Mouse (Mus musculus) ovary, postnatal 36 days (tissue): ENCODE results near the gene Arhgef15.
"Not testable (repeated sequence)": the region's sequence is repeated elsewhere in the genome, so short reads cannot be mapped to it uniquely, and the experiment has no call there.

Source experiments
- DNase-seq: peaks from one replicate; pipeline ENCODE4 v3.0.0; 2022; ENCODE audit warnings: low spot score, mixed read lengths

Gene Arhgef15

GRCm38 (mm10) chr11:68965050-68965449, 7.8 kb upstream of the Arhgef15 start:
- DNase-seq = no peak

GRCm38 (mm10) chr11:68963405-68963804, 6.1 kb upstream of the Arhgef15 start:
- DNase-seq = no peak

GRCm38 (mm10) chr11:68962159-68962558, 4.9 kb upstream of the Arhgef15 start:
- DNase-seq = not testable (repeated sequence)

DNA sequence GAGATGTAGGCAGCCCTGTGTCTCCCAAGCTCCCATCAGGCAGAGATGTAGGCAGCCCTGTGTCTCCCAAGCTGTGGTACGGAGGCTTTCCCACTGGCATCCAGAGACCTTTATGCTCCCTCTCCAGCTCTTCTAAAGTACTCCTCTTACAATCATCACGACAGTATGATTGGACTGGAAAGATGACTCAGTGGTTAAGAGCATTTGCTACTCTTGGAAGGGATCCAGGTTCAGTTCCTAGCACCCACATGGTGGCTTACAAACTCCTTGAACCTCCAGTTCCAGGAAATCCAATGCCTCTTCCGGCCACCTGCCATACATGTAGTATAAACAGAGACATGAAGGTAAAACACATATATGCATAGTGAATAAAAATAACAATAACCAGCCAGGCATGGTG, 4.3 kb upstream of the Arhgef15 start:
- DNase-seq = no peak

DNA sequence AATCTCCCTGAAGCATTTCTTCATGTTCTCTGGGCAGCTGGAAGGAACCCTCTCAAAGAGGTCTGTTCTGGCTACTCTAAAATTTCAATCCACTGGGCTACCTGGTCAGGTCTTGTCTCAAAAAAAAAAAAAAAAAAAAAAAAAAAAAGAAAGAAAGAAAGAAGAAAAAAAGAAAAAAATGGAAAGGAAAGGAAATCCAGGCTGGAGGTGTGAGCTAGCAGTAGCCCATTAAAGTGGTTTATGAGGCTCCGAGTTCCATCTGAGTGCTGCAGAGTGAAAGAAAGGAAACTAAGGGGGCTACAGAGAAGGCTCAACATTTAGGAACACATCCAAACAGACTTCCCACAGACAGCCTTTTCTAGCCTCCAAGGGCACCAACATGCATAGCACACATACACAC, 691 bp upstream of the Arhgef15 start:
- DNase-seq = no peak

DNA sequence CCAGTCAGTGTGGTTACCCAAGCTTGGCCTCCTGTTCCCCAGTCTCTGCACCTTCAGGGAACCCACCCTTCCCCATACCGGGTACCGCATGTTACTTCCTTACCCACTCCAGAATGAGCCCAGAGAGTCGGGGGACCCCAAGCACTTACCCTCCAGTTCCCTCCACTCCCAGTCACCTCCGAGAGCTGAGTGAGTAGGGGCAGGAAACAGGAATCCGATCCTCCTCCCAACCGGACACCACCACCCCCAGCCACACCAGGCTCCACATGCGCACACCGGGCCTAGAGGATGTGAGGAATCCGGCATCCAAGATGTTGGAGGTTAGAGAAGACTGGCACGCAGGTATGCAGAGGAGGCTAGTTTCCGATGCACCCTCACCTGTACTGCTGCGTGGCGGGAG, 583 bp downstream of the Arhgef15 start:
- no peak for DNase-seq

GRCm38 (mm10) chr11:68956107-68956506, 1.2 kb downstream of the Arhgef15 start:
- DNase-seq = no peak

DNA sequence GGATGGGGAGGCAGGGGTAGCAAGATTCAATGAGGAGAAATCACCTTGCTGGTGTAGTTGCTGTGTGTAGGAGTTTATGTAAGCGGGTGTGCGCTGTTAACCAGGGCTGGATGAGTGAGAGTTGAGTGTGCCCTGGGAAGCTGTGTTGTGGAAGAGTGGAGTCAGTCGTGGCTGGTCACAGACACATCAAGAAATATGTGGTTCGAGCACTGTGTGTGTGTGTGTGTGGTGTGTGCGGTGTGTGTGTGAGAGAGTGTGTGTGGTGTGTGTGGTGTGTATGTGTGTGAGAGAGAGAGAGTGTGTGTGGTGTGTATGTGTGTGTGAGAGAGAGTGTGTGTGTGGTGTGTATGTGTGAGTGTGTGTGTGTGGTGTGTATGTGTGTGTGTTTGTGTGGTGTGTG, 1.8 kb downstream of the Arhgef15 start:
- DNase-seq = no peak

GRCm38 (mm10) chr11:68954408-68954807, 2.9 kb downstream of the Arhgef15 start:
- DNase-seq = no peak

GRCm38 (mm10) chr11:68953903-68954302, 3.4 kb downstream of the Arhgef15 start:
- DNase-seq = no peak

- DNase-seq = no peak
These were observed 9.7 kb downstream of the Arhgef15 start for GRCm38 (mm10) chr11:68947542-68947993.

DNA sequence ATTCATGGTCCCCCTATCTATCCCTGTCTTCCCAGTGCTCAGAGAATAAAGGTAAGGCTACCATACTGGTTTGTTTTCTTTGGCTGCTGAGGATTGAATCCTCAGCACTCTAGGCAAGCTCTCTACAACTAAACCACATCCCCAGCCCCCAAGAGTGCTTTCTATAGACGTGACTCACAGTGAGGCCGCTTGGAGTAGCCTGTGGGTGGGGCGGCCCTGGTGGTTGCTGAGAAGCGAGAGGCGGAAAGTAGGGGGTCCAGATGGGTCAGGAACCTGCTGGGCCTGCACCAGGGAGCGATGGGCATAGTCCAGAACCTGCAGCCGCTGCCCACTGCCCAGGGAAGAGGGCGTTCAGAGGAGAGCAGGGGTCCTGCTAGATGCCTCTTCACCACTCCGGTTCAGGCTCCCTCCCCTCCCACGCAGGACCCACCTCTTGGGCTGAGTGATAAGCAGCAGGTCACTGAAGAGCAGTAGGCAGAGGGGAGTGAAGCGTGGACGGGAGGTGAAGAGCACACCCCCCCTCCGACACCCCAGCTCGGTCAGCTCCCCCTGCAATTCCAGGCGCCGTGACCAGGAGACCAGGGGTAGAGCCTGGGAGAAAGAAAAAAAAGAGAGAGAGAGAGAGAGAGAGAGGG, 10.4 kb downstream of the Arhgef15 start:
- no peak for DNase-seq

- no peak for DNase-seq
These were observed 11.3 kb downstream of the Arhgef15 start for GRCm38 (mm10) chr11:68946001-68946400.

DNA sequence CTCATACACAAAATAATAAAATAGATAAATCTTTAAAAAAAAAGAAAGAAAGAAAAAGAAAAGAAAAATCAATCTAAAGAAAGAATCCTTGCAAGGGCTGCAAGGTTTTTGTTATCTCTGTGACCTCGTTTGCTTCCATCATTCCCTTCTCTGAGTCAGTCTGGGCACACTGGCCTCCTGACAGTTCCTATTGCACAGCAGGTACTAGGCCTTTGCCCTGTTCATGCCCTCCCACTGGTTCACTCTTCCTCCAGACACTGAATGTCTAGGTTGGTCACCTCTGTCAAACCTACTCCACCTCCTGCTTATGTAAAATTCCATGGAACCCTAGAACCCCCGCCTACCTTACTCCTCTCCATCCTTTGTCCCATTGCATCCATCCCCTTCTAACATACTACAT, 12.0 kb downstream of the Arhgef15 start:
- no peak for DNase-seq

GRCm38 (mm10) chr11:68942731-68943130, 14.5 kb downstream of the Arhgef15 start:
- no peak for DNase-seq

DNA sequence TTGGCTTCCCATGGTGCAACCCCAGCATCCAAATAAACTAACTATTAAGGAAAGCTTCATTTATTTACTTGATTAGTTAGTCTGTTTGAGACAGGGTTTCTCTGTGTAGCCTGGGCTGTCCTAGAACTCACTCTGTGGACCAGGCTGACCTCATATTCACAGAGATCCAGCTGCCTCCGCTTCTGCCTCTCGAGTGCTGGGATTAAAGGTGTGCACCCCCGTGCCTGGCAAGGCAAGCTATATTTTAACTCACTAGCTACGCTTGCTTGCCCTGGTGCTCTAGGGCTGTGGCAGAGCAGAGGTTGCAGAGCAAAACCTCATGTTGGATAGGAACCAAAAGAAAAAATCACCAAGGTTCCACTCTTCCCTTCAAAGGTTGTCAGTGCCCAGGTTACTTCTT, 16.8 kb downstream of the Arhgef15 start:
- no peak for DNase-seq

GRCm38 (mm10) chr11:68939451-68940304, 17.6 kb downstream of the Arhgef15 start:
- peak; percentile 79 for DNase-seq

DNA sequence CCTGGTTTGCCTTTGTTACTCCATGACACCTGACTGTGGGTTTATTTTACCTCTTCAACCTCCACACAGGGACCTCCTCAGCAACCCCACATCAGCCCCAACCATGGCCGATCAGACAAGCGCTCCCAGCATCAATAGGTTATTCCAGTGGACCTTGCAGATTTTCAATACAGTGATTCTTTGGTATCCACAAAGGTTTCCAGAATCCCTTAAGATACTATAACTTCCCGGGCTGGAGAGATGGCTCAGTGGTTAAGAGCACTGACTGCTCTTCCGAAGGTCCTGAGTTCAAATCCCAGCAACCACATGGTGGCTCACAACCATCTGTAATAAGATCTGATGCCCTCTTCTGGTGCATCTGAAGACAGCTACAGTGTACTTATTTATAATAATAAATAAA, 20.3 kb downstream of the Arhgef15 start:
- DNase-seq = not testable (repeated sequence)

GRCm38 (mm10) chr11:68933885-68934507, 23.3 kb downstream of the Arhgef15 start:
- no peak for DNase-seq

GRCm38 (mm10) chr11:68929947-68930346, 27.3 kb downstream of the Arhgef15 start:
- DNase-seq = no peak

GRCm38 (mm10) chr11:68926981-68927380, 30.3 kb downstream of the Arhgef15 start, which contains the start of gene Odf4:
Odf4 (minus strand) TSS chr11:68927081.
- no peak for DNase-seq

DNA sequence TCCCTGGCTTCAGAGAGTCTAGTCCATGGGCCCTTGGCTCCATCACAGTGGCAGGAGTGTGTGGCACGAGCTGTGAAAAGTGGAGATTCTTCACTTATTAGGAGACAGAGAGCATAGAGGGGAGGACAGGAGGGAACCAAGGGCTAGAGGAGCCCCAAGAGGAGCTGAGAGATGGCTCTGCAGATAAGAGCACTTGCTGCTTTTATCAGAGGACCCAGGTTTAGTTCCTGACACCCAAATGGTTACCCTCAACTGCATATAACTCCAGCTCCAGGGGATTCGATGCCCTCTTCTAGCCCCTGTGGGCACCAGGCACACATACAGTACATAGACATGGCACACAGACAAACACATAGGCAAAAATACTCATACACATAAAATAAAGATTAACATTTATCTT, 32.5 kb downstream of the Arhgef15 start:
- no peak for DNase-seq

- no peak for DNase-seq
These were observed 34.1 kb downstream of the Arhgef15 start for GRCm38 (mm10) chr11:68923191-68923590.
